Mouse (Mus musculus): ENCODE data around the gene Hydin.
"Not testable (repeated sequence)": the region's sequence is repeated elsewhere in the genome, so short reads cannot be mapped to it uniquely, and the experiment has no call there.

The Hydin gene

GRCm38 (mm10) chr8:110339447-110339846 lies 72.7 kb downstream of the Hydin start:
- DNase-seq (ENCODE audit: low spot score) = no peak

- no peak for DNase-seq (ENCODE audit: low spot score)
These were observed 73.4 kb downstream of the Hydin start for GRCm38 (mm10) chr8:110340090-110340703.

- no peak for DNase-seq (ENCODE audit: low spot score)
These were observed 79.1 kb downstream of the Hydin start for GRCm38 (mm10) chr8:110345697-110346394.

GRCm38 (mm10) chr8:110346915-110347314 lies 80.1 kb downstream of the Hydin start:
- no peak for DNase-seq (ENCODE audit: low spot score)

GRCm38 (mm10) chr8:110350725-110351124 lies 83.9 kb downstream of the Hydin start:
- no peak for DNase-seq (ENCODE audit: low spot score)

GRCm38 (mm10) chr8:110351909-110352308 lies 85.1 kb downstream of the Hydin start:
- no peak for DNase-seq (ENCODE audit: low spot score)

GRCm38 (mm10) chr8:110362975-110363374 lies 96.2 kb downstream of the Hydin start:
- no peak for DNase-seq (ENCODE audit: low spot score)

- no peak for DNase-seq (ENCODE audit: low spot score)
These were observed 106.1 kb downstream of the Hydin start for GRCm38 (mm10) chr8:110372836-110373235.

GRCm38 (mm10) chr8:110373695-110374094 lies 106.9 kb downstream of the Hydin start:
- no peak for DNase-seq (ENCODE audit: low spot score)

GRCm38 (mm10) chr8:110382751-110383150 lies 116.0 kb downstream of the Hydin start:
- no peak for DNase-seq (ENCODE audit: low spot score)

- not testable (repeated sequence) for DNase-seq (ENCODE audit: low spot score)
These were observed 117.9 kb downstream of the Hydin start for GRCm38 (mm10) chr8:110384632-110385031.

GRCm38 (mm10) chr8:110395656-110396055 lies 128.9 kb downstream of the Hydin start:
- DNase-seq (ENCODE audit: low spot score) = no peak

GRCm38 (mm10) chr8:110400536-110400935 lies 133.8 kb downstream of the Hydin start:
- no peak for DNase-seq (ENCODE audit: low spot score)

- no peak for DNase-seq (ENCODE audit: low spot score)
These were observed 135.5 kb downstream of the Hydin start for GRCm38 (mm10) chr8:110402311-110402710.

- no peak for DNase-seq (ENCODE audit: low spot score)
These were observed 137.7 kb downstream of the Hydin start for GRCm38 (mm10) chr8:110404516-110404915.

- DNase-seq (ENCODE audit: low spot score) = peak; percentile 19
These were observed 148.3 kb downstream of the Hydin start for GRCm38 (mm10) chr8:110415121-110415520.

GRCm38 (mm10) chr8:110416931-110417330 lies 150.2 kb downstream of the Hydin start:
- no peak for DNase-seq (ENCODE audit: low spot score)

- no peak for DNase-seq (ENCODE audit: low spot score)
These were observed 151.0 kb downstream of the Hydin start for GRCm38 (mm10) chr8:110417801-110418200.

GRCm38 (mm10) chr8:110419711-110420110 lies 152.9 kb downstream of the Hydin start:
- DNase-seq (ENCODE audit: low spot score) = no peak

- no peak for DNase-seq (ENCODE audit: low spot score)
These were observed 153.4 kb downstream of the Hydin start for GRCm38 (mm10) chr8:110420221-110420620.

- DNase-seq (ENCODE audit: low spot score) = no peak
These were observed 157.4 kb downstream of the Hydin start for GRCm38 (mm10) chr8:110424146-110424545.

GRCm38 (mm10) chr8:110431340-110431739 lies 164.6 kb downstream of the Hydin start:
- DNase-seq (ENCODE audit: low spot score) = no peak

- no peak for DNase-seq (ENCODE audit: low spot score)
These were observed 173.8 kb downstream of the Hydin start for GRCm38 (mm10) chr8:110440528-110440927.

GRCm38 (mm10) chr8:110444276-110444675 lies 177.5 kb downstream of the Hydin start:
- no peak for DNase-seq (ENCODE audit: low spot score)
